Mouse (Mus musculus) erythroblast, embryonic 14.5 days (primary cell): ENCODE data around the gene Ahcyl1.

Experiments
- GATA1 ChIP-seq: IDR thresholded peaks from 2 replicates; pipeline ENCODE4 v1.6.1; 2012; ENCODE audit warnings: low read length, inconsistent platforms, mixed read lengths
- TAL1 ChIP-seq: IDR thresholded peaks from 3 replicates; pipeline ENCODE4 v1.6.1; 2012; ENCODE audit warnings: low read length, inconsistent platforms, mixed read lengths

DNA sequence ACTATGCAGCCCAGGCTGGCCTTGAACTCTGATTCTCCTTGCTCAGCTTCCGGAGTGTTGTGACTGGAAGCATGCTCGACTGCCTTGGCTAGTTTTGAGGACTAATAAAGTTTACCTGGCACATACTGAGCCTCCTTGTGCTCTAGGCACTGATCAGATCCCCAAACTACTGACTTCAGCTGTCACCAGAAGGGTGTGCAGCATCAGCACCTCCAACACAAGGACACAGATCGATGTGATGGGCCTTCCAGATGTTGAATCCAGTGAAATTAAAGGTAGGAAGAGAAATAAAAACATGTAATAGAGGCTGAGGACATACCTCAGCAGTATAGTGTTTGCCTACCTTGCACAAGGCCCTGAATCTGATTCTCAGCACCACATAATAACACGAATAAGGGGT lies 66.9 kb downstream of the Ahcyl1 start:
- no peak for TF ChIP-seq GATA1
- TF ChIP-seq TAL1 = no peak
